5 mouse cellular contexts compared by ENCODE assay signal in genomic region chr1:59160871-59161270, GRCm38 (mm10).
"Had no signal": no experiment of that assay in that cellular context is flagged by ENCODE, and none has a peak within 500 bp of the region (broad histone marks: within the 10 kb centered on the region; RNA-seq: fewer than 3 reads in every experiment).

No protein-coding gene starts in this region.

- DNase-seq: liver, embryonic 13.5 days; liver, postnatal 0 days; lung, postnatal 14 days; right cerebral cortex, postnatal 4 days; spleen, adult 18-20 months had no signal
